Mouse (Mus musculus) left cerebral cortex, adult 18-20 months (tissue): ENCODE measurements around the gene Ccdc69. TPM values are rescaled to one million over a fixed set of nuclear protein-coding genes. Genes with fewer than 3 reads are reported as not detected.
"Not testable (repeated sequence)": the region's sequence is repeated elsewhere in the genome, so short reads cannot be mapped to it uniquely, and the experiment has no call there.

Source experiments
- DNase-seq, 2 experiments: peaks; one replicate each; pipeline ENCODE4 v3.0.0; 2021 to 2022; ENCODE audit warnings: low spot score in 2 of 2, mixed read lengths in 1 of 2
- total RNA-seq, 2 experiments: library from RNA; stranded (reverse); gene quantifications; 2 replicates each; pipeline ENCODE4 v1.2.3; 2021

Ccdc69 gene
- total RNA-seq, 2 experiments from 2014 or later, result 0.47 to 0.77 TPM

DNA sequence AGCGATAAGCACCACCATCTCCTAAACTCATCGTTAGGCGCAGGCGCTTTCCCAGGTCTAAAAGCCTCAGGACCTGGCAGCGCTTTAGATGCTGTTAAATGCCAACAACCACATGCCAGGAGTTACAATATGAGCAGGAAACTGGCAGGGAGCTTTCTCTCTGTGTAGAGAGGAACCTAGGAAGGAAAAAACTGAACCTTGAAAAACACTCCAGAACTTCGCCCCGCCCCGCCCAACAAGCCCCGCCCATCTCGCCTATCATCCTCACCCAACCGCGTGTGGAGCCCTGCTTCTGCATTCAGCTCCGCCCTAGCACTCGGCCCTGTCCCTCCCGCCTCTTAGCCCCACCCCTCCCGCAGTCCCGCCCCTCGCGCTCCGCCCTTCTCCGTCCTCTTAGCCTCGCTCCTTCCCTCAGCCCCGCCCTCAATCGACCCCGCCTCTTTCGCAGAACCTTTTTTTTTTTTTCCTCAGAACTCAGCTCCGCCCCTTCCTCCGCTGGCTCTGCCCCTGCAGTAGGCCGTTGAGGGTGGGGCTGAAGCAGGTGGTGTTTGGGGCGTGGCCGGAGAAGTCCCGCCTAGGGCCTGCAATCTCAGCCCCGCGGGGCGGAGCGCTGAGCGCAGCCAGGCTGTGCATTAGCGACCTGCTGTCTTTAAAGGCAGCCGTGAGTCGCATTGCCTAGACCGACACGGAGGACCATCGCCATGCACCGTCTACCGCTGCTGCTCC is 19.7 kb upstream of the Ccdc69 start, which contains the start of gene Gm2a:
TSS of gene Gm2a (plus strand) at position 653 of the 726 bp plus-strand sequence.
- DNase-seq, result peak; percentile 88 to 93

DNA sequence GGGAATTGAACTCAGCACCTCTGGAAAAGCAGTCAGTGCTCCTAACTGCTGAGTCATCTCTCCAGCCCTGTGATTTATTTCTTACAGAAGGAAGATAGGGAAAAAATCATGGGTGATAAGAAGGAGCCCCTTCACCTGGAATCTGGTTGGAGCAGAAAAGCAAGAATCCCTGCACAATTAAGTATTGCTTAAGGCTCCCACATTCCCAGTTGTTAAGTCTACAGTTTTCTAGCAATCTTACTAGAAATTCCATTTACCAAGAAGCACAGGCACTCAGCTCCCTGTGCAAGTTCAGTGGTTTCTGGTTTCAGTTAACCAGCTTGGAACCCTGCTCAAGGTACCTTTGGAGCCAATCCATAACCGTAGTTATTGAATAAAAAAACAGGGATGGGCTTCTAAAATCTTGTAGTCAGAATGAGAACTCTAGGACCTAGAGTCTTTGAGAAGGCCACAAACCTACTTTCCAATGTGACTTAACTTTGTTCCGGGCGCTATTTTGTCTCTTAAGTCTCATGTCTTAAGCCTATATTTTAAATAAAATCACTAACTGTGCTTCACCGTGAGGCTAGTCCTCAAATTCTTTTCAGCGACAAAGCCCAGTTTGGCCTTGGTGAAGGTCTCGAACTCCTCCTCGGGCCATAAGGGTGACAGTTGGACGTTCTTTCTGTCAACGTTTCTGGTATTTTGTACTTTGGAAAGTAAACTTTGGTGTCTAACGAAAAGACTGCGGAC is 19.0 kb upstream of the Ccdc69 start:
- DNase-seq, result no peak

DNA sequence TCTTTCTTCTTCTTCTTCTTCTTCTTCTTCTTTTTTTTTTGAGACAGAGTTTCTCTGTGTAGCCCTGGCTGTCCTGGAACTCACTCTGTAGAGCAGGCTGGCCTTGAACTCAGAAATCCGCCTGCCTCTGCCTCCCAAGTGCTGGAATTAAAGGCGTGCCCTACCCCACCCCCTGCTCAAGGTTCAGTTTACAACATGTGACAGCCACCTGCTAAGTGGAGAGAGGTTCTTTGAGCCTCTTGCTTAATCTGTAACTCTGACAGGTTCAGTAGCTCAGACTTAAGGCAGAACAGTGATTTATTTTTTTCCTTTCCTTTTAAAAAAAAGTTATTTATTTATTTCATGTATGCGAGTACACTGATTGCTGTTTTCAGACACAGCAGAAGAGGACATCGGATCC is 18.4 kb upstream of the Ccdc69 start:
- not testable (repeated sequence) for DNase-seq

DNA sequence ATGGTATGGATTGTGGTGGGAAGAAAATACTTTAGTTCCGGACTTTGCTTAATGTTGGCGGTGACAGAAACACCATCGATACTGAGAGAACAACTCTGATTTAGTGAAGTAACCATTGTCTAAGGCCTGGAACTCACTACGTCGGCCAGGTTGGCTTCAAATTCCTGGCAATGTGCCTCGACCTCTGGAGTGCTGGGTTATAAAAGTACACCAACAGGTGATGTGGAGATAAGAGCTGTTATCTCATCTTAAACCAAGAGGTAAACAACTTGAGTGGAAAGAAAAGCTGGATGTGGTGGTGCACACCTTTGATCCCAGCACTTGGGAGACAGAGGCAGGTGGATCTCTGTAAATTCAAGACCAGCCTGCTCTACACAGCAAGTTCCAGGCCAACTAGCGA is 15.2 kb upstream of the Ccdc69 start:
- DNase-seq, result no peak

DNA sequence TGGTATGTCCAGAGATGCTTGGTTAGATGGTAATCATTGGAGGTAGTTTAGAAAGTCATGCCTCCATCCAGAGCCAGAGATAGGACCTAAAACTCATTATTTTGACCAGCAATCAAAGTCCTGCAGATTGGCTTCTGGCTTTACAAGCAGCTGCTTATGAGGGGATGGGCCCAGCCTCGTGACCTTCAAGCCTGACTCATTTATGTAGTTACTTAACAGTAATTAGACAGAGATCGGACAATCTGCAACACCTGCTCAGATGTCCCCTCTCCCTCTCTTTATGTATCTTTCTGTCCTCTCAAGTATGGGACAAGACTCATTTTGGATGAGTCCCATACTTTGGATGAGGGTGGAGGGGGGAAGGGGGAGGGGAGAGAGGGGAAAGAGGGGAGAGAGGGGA is 12.0 kb upstream of the Ccdc69 start:
- no peak for DNase-seq

DNA sequence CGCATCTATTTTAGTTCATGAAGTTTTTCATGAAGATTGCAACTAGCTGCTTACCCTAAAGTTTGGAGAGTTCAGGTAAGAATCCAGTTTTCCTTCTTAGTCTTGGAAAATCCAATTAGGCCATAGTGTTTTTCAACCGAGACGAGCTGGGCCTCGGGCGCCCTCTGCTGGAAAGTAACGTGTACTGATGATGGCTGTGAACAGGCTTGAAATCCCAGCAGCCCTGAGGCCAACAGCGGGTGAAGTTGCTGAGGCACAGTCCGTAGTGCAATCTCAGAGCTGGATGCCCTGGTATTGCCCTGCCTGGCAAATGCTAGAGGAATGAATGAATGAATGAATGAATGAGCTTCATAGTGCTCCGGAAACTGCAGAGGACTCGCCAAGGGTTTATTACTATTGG is 9.1 kb upstream of the Ccdc69 start:
- DNase-seq, result peak; percentile 78

DNA sequence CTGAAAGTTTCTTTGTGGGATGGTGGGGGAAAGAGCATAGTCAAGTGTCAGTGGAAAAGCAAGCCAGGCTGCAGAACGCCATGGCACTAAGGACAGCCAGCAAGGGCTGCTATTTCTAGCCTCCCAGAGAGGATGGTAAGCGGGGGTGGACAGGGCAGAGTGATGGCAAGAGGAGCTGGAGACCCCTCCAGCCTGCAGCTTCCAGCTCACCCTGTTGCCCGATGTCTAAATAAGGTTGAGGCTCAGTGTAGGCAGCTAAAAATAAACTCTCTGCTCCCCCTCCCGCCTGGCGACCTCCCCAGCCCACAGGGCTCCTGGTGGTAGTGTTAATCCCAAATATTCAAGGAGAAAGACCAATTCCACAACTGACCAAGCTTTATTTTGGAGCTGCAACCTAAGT is 7.5 kb upstream of the Ccdc69 start:
- no peak for DNase-seq

DNA sequence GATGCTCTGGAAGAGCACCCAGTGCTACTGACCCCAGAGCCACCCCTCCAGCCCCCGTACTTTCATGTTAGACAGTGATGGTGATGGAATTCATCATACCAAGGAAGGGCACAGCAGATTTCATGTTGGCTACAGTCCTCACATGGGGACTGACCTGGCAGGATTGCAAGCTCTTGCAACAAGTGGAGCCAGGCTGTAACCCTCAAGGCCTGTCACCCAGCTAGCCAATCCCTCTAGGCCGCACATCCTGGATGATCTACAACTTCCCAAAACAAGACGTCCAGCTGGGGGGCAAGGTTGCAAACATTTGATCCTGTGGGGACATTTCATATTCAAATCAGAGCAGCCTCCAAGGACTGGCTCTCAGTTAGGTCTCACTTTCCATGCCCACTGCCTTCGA is 6.7 kb upstream of the Ccdc69 start:
- DNase-seq, result no peak

DNA sequence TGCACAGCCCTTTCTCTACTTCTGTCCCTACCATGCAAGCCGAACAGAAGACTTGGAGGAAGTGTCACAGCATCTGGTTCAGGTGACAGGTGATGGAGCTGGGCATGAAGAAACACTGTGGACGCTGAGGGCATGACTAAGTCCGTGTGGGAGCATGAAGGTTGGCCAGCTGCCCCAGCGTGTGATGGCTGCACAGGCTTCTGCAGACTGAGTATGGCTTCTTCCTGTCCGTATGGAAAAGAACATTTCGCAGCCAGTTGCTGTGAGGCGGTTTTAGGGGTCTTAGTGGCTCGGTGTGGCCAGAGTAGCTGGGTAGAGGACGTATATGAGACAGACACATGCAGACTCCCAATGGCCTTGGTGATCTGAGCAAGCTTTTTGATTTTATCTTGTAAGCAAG is 3.3 kb upstream of the Ccdc69 start:
- no peak for DNase-seq

DNA sequence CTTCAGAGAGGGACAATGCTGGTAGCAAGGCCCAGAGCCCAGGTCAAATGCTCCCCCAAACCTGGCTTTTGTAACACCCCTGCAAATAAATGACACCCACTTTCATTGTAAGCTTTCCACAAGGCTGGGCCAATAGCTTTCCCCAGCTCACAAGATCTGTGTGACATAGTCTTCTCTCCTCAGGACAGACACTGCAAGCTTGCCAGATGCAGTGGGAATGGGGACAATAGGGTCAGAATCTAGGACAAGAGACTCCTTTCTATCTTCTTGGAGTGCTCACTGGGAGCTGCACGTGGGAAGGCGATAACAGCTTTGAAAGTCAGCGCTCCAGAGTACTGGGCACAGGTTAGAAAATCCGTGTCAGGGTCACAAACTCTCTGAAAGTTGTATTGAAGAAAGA is 1.2 kb upstream of the Ccdc69 start:
- no peak for DNase-seq

DNA sequence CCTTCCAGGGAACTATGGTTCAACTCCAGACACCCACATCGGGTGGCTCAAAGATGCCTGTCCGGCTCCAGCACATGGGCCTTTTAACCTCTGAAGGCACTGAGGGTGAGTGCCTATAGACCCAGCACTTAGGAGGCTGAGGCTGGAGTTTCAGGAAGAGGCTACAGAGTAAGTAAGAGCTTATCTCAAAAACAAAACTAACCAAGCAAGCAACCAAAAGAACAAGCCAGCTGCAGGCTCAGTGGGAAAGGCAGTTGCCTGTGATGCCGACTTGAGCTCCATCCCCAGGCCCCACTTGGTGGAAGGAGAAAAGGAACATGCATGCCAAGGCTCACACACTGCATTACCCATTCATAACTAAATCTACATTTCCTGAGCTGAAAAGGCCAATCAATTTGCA is 571 bp upstream of the Ccdc69 start:
- DNase-seq, result no peak

DNA sequence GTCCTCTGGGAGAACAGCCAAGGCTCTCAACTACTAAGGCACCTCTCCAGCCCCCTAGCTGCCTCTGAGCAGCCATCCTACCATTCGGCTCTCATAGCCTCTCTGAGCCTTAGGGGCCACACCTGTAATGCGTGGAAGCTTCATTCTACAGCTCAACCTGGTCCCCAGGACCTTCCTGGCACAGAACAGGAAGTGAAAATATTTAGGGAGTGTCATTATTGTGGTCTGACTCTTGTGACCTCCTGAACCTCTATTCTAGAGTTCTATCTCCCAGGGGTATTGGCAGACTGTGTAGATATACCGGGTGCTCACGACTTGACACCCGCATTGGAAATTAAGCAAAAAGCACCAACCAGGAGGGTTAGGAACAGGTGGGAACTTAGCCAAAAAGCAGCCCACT is 1.7 kb downstream of the Ccdc69 start:
- no peak for DNase-seq

DNA sequence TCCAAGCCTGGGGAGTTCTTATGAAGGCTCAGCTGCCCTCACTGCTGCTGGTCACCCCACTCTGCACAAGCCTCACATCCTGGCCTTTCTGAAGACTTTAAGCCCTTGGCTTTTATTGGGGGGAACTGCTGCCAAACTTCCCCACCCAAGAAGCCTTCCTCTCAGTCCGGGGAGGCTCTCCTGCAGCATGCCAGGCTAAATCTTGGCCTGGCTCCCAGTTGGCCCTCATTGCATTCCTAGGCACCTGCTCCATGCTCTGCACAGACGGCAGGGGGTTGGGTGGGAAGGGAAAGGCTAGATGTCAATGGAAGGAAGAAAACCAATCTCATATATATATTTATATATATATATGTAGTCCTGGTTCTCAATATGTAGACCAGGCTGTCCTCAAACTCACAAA is 2.3 kb downstream of the Ccdc69 start:
- no peak for DNase-seq

DNA sequence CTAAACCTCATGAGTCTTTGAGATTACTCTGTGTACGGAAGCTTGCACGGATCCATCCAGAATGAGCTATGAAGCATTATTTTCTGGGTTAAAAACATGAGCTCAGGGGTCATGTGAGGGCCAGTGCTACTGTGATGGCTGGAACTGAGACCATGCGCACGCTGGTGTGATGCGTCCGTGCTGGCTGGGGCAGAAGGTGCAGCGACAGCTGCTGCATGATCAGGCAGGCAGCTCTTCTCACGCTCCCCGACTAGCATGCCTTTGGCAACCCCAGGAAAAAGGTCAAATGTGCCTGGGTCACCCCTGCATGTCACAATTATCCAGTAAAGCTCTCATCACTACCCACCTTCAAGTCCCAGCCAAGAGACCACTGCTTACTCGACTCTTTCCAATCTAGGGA is 4.7 kb downstream of the Ccdc69 start:
- no peak for DNase-seq

DNA sequence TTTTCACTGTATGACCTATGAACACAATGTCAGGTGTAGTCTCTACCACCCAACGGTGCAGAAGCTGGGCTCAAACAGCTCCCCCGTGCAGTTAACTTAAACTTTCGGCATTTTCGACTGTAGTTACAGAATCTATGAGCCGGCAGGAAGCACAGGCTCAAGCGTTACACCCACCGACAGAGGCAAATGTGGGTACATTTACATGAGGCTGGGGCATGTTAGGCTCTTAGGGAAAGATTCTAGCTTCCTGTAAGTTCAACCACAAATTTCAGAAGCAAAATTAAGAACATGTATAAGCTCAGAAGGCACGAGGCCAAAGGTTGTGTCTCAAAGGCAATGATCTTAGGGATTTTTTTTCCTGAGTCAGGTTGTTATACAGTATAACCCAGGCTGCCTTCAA is 5.5 kb downstream of the Ccdc69 start:
- no peak for DNase-seq

DNA sequence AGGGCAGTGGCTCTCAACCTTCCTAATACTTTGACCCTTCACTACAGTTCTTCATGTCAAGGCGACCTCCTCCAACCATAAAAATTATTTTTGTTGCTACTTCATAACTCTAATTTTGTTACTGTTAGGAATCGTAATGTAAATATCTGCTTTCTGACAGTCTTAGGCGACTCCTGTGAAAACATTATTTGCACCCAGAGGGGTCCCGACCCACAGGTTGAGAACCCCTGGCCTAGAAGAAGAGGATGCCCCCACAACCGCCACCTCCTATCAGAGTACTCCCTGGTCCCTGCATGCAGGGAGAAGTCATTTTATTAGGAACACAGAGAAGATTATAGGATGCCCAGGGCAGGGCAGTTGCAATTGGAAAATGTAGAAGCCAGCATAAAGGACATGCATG is 6.6 kb downstream of the Ccdc69 start:
- no peak for DNase-seq

DNA sequence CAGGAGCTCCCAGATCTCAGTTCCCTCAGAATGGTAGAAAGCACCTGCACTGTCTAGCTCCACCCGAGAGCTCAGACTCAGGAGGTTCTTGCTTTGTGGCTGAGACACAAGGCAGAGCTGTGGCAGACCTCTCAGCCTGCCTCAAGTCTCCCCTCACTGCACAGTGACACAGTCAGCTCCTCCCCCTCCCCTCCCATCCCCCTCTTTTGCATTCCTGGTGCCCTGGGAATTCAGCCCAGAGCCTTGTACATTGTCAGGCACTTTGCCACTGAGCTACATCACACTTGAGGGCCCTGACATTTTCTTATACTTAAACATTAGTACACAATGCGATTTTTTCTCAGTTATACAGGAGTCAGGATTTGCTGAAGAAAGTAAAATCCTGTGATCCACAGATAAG is 8.9 kb downstream of the Ccdc69 start:
- no peak for DNase-seq

DNA sequence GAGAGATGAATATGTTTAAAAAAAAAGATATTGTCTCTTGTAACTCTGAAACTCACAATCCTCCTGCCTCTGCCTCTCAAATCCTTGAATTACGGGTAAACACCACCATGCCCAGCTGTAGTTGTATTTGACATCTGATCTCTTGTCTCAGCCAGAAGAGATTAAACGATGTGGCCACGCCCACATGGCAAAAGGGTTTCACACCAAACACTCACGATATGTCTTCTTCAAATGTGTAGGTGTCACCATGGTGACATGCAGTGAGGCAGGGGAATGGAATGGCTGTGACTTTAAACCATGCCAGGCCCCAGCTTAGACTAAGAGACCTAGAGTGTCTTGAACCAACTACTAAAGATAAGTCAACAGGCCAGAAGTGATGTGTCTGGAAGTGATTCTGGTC is 11.0 kb downstream of the Ccdc69 start:
- DNase-seq, result no peak

DNA sequence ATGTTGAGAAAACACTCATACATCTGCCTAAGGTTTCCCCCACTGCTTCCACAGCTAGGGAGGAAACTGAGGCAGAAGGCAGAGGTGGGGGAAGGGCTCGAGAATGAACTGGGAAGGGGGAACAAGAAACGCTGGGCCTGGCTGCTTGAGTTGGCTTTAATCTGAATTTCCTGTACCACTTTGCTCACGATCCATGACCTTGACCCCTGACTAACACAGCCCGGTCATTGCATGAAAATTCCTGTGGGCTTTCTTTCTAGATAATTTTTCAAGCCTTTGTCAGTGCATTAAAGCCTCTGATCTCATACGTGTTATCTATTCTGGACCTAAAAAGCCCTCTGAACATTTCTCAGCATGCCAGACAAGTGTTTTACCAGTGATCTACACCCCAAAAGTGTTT is 15.1 kb downstream of the Ccdc69 start:
- DNase-seq, result no peak

DNA sequence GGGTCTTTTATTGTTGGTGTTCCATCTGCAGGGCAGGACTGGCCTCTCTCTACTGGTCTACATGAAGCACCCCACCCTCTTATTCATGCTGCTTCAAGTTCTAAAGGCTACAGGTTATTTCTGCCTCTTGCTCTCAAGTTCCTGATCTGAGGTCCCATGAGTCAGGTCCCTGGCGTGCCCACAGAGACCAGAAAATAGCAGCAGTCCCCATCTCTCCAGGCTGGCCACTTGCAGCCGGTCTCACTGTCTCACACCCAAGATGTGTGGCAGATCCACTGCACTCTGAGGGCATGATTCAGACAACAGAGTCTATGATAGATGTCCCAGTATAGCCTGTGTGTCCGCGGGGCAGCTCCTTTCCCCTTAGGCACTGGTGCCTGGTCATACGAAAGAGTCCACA is 17.1 kb downstream of the Ccdc69 start:
- DNase-seq, result no peak

DNA sequence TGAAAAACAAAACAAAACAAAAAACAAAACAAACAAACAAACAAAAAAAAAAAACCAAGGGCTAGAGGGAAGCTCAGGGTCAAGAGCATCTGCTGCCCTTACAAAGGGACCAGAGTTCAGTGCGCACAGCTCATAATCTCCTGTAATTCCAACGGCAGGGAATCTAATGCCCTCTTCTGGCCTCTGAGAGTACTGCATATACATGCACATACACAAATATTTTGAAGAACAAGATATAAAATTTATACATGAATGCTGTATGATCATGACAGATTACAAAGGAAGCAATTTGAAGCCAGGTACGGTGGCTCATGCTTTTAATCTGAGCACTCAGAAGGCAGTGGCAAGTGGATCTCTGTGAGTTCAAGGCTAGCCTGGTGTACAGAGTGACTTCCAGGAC is 20.4 kb downstream of the Ccdc69 start:
- DNase-seq, result no peak

DNA sequence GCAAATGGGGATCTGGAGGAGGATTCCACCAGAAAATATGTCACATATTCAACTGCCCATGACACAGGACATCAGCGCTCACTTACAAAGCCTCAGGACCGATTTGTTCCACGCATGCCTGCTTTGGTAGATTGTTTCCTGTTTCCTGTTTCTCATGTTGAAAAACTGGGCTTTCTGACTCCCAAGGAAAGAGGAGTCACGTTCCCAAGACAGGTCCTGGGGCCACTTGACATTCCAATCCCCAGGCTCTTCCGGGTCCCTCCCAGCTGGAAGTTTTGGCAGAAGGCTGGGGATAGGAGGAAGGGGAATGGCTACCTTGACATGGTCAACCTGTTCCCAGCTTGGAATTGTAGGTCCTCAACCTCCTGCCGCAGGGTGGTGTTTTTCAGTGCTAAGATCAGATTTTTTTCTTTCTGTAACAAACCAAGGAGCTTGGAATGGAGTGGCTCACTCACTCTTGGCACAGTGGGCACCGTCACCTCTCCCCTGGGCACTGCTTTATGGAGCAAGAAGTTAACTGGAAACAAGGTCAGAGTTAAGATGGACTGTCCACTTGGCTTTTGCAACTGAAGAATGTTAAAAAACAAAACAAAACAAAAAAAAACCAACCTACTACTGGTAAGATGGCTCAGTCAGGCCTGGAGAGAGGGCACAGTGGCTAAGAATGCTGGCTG is 27.0 kb downstream of the Ccdc69 start:
- no peak for DNase-seq
